Mouse (Mus musculus) left cerebral cortex, postnatal 10 days (tissue): ENCODE data around the gene Sf3b2. TPM values are rescaled to one million over a fixed set of nuclear protein-coding genes. Genes with fewer than 3 reads are reported as not detected.

Source experiments
- total RNA-seq, 2 experiments: library from RNA; stranded (reverse); gene quantifications; 2 replicates each; pipeline ENCODE4 v1.2.3; 2021

Gene Sf3b2
- total RNA-seq, 2 experiments from 2014 or later = 185 to 193 TPM

Other genes with a start within 250 kb of the Sf3b2 start
- gene Rin1, start 245.0 kb downstream of the Sf3b2 start, total RNA-seq = 10 to 100 TPM; 16.9 to 24.1 TPM
- gene Cd248, start 227.4 kb downstream of the Sf3b2 start, total RNA-seq = 10 to 100 TPM in 1 of 2 experiments, 1 to 10 TPM in 1; 9.5 to 12.2 TPM
- 100 to 1,000 TPM; 115 to 122 TPM for gene Tmem151a, start 209.9 kb downstream of the Sf3b2 start, total RNA-seq
- gene Yif1a, start 206.9 kb downstream of the Sf3b2 start, total RNA-seq = 10 to 100 TPM; 27.3 to 30.4 TPM
- 100 to 1,000 TPM; 379 to 384 TPM for gene Cnih2, start 196.9 kb downstream of the Sf3b2 start, total RNA-seq
- gene Rab1b, start 188.4 kb downstream of the Sf3b2 start, total RNA-seq = 100 to 1,000 TPM; 167 to 168 TPM
- 100 to 1,000 TPM; 186 to 195 TPM for gene Klc2, start 176.9 kb downstream of the Sf3b2 start, total RNA-seq
- 10 to 100 TPM; 77.2 to 77.9 TPM for gene Pacs1, start 22.3 kb downstream of the Sf3b2 start, total RNA-seq
- 10 to 100 TPM; 84.1 to 90.3 TPM for gene Gal3st3, start 2.9 kb upstream of the Sf3b2 start, total RNA-seq
- not detected for gene Catsper1, start 40.3 kb upstream of the Sf3b2 start, total RNA-seq
- 10 to 100 TPM; 10.4 to 13.8 TPM for gene Cst6, start 54.1 kb upstream of the Sf3b2 start, total RNA-seq
- gene Eif1ad, start 71.3 kb upstream of the Sf3b2 start, total RNA-seq = 10 to 100 TPM; 30.0 to 31.0 TPM
- 100 to 1,000 TPM; 113 to 124 TPM for gene Banf1, start 71.7 kb upstream of the Sf3b2 start, total RNA-seq
- 10 to 100 TPM; 80.1 to 97.5 TPM for gene Sart1, start 93.2 kb upstream of the Sf3b2 start, total RNA-seq
- not detected for gene Tsga10ip, start 107.1 kb upstream of the Sf3b2 start, total RNA-seq
- gene Drap1, start 129.5 kb upstream of the Sf3b2 start, total RNA-seq = 100 to 1,000 TPM; 188 to 190 TPM
- gene AI837181, start 129.7 kb upstream of the Sf3b2 start, total RNA-seq = 10 to 100 TPM; 60.0 to 65.6 TPM
- gene Fosl1, start 152.1 kb upstream of the Sf3b2 start, total RNA-seq = not detected
- gene Ccdc85b, start 162.4 kb upstream of the Sf3b2 start, total RNA-seq = 10 to 100 TPM; 21.9 to 24.0 TPM
- 10 to 100 TPM; 89.9 to 90.4 TPM for gene Fibp, start 165.2 kb upstream of the Sf3b2 start, total RNA-seq
- 1 to 10 TPM; 2.5 to 4.9 TPM for gene Ctsw, start 173.1 kb upstream of the Sf3b2 start, total RNA-seq
- gene Efemp2, start 178.5 kb upstream of the Sf3b2 start, total RNA-seq = 10 to 100 TPM; 18.3 to 18.6 TPM
- 10 to 100 TPM; 32.2 to 33.3 TPM for gene Mus81, start 192.9 kb upstream of the Sf3b2 start, total RNA-seq
- gene Cfl1, start 195.0 kb upstream of the Sf3b2 start, total RNA-seq = 1,000 to 10,000 TPM; 1,943 to 1,967 TPM
- gene 1700020D05Rik, start 208.3 kb upstream of the Sf3b2 start, total RNA-seq = 1 to 10 TPM; 4.8 to 5.4 TPM
- gene Snx32, start 215.1 kb upstream of the Sf3b2 start, total RNA-seq = 10 to 100 TPM; 76.9 to 77.8 TPM